Mouse (Mus musculus) heart, embryonic 11.5 days (tissue): ENCODE data around the gene Pef1. TPM values are rescaled to one million over a fixed set of nuclear protein-coding genes. Genes with fewer than 3 reads are reported as not detected.

Experiments used
- ATAC-seq: fragments of 200-750 bp; cut with Nextera tagmentation; replicated peaks from 2 replicates; pipeline ENCODE4 v1.8.0; 2017; ENCODE audit warnings: moderate library complexity; ENCODE audit not compliant: insufficient number of reproducible peaks, low FRiP score, low TSS enrichment
- H3K27ac ChIP-seq: fragments of 300-500 bp; sonication (generic); 2 replicates; pipeline ENCODE4 v1.5.1; 2014; ENCODE audit warnings: mild to moderate bottlenecking, low read depth, low read length
- H3K27me3 ChIP-seq: fragments of 300-500 bp; sonication (generic); 2 replicates; pipeline ENCODE4 v1.6.1; 2014; ENCODE audit warnings: mild to moderate bottlenecking, low read length, mixed read lengths; ENCODE audit not compliant: control insufficient read depth, insufficient read depth
- H3K36me3 ChIP-seq: fragments of 300-500 bp; sonication (generic); 2 replicates; pipeline ENCODE4 v1.6.1; 2014; ENCODE audit warnings: mild to moderate bottlenecking, low read length, moderate library complexity, mixed read lengths; ENCODE audit not compliant: control insufficient read depth, insufficient read depth
- H3K4me1 ChIP-seq: fragments of 300-500 bp; sonication (generic); 2 replicates; pipeline ENCODE4 v1.6.1; 2014; ENCODE audit warnings: low read length; ENCODE audit not compliant: control insufficient read depth, insufficient read depth
- H3K4me2 ChIP-seq: fragments of 300-500 bp; sonication (generic); 2 replicates; pipeline ENCODE4 v1.6.1; 2014; ENCODE audit warnings: mild to moderate bottlenecking, moderate library complexity
- H3K4me3 ChIP-seq: fragments of 300-500 bp; sonication (generic); 2 replicates; pipeline ENCODE4 v1.5.1; 2014; ENCODE audit warnings: low read depth, low read length
- H3K9ac ChIP-seq: fragments of 300-500 bp; sonication (generic); 2 replicates; pipeline ENCODE4 v1.6.1; 2014; ENCODE audit warnings: mild to moderate bottlenecking, low read depth, low read length, moderate library complexity
- H3K9me3 ChIP-seq: fragments of 300-500 bp; sonication (generic); replicated peaks from 2 replicates; pipeline ENCODE4 v1.6.1; 2016; ENCODE audit warnings: low read length; ENCODE audit not compliant: control insufficient read depth
- WGBS: fragments of 180-500 bp; shearing (Covaris S2); extraction: QIAGEN DNeasy Blood & Tissue Kit; methylation state at CpG from one replicate; pipeline ENCODE4 v1.1.7; 2014; ENCODE audit not compliant: insufficient replicate concordance; 5-methylcytosine and 5-hydroxymethylcytosine counted together
- polyA plus RNA-seq: library from polyadenylated mRNA; unstranded; fragments of >200 nt; fragmentation: Nextera tagmentation; extraction: Ambion mirVana; gene quantifications from 2 replicates; pipeline ENCODE4 v1.2.1, GENCODE M21; 2014

Gene Pef1
- polyA plus RNA-seq: 58.0 and 65.2 TPM in 2 replicates

GRCm38 (mm10) chr4:130102111-130102651, at the start of gene Pef1:
Gene Pef1 (plus strand): TSS chr4:130102558.
- Histone ChIP-seq H3K9ac (no peak within 1 kb of the TSS), H3K27me3 (peaks cover 9% of the 10 kb centered on the region; the same call in 1 of the 2 replicates), H3K27ac (no peak within 1 kb of the TSS), H3K9me3 (0 out of 2 replicates have a peak, but pooled peaks cover 3% of the 10 kb centered on the region), H3K36me3 (no peaks in the 10 kb centered on the region), H3K4me1 (0 out of 2 replicates have a peak, but pooled peaks cover 4% of the 10 kb centered on the region), H3K4me3 (no peak within 1 kb of the TSS), H3K4me2 (no peak within 1 kb of the TSS)
- 14% methylated on average over 6 of the region's 6 CpGs for WGBS
- no peak for ATAC-seq

- peaks cover 18% of the 10 kb centered on the region for H3K4me1 ChIP-seq
- H3K27me3 ChIP-seq: no peaks in the 10 kb centered on the region; the same call in none of the 2 replicates
- WGBS: 91% methylated on average over 9 of the region's 9 CpGs
- no peak overlapping the region for H3K27ac ChIP-seq
- H3K4me2 ChIP-seq: no peak overlapping the region
- H3K9ac ChIP-seq: no peak overlapping the region
- no peak overlapping the region for H3K4me3 ChIP-seq
- H3K9me3 ChIP-seq: no peaks in the 10 kb centered on the region
- no peaks in the 10 kb centered on the region for H3K36me3 ChIP-seq
- ATAC-seq: no peak
Measured at GRCm38 (mm10) chr4:130053111-130053510, 49.2 kb upstream of the Pef1 start.

- Histone ChIP-seq H3K4me2 (no peak overlapping the region), H3K27me3 (no peaks in the 10 kb centered on the region; the same call in none of the 2 replicates), H3K36me3 (no peaks in the 10 kb centered on the region), H3K9me3 (no peaks in the 10 kb centered on the region), H3K9ac (no peak overlapping the region), H3K27ac (no peak overlapping the region), H3K4me3 (no peak overlapping the region), H3K4me1 (peaks cover 15% of the 10 kb centered on the region)
- ATAC-seq: no peak
- WGBS: 23% methylated on average over 1 of the region's 1 CpGs
Measured at GRCm38 (mm10) chr4:130054727-130055126, 47.6 kb upstream of the Pef1 start.

GRCm38 (mm10) chr4:130055160-130056010, 47.0 kb upstream of the Pef1 start:
- WGBS: 78% methylated on average over 14 of the region's 14 CpGs
- no peak for ATAC-seq
- H3K27ac ChIP-seq: no peak overlapping the region

GRCm38 (mm10) chr4:130056011-130056322, 46.4 kb upstream of the Pef1 start:
- Histone ChIP-seq H3K9ac (no peak overlapping the region), H3K27me3 (no peaks in the 10 kb centered on the region; the same call in none of the 2 replicates), H3K9me3 (no peaks in the 10 kb centered on the region), H3K36me3 (no peaks in the 10 kb centered on the region), H3K4me2 (no peak overlapping the region), H3K27ac (no peak overlapping the region), H3K4me3 (no peak overlapping the region), H3K4me1 (peaks cover 4% of the 10 kb centered on the region)
- ATAC-seq: no peak
- WGBS: 51% methylated on average over 3 of the region's 3 CpGs

More at GRCm38 (mm10) chr4:130055160-130056010, 47.0 kb upstream of the Pef1 start:
- no peaks in the 10 kb centered on the region for H3K9me3 ChIP-seq
- H3K4me1 ChIP-seq: peaks cover 10% of the 10 kb centered on the region
- H3K4me3 ChIP-seq: no peak overlapping the region
- H3K4me2 ChIP-seq: no peak overlapping the region
- H3K27me3 ChIP-seq: no peaks in the 10 kb centered on the region; the same call in none of the 2 replicates
- no peak overlapping the region for H3K9ac ChIP-seq
- no peaks in the 10 kb centered on the region for H3K36me3 ChIP-seq

GRCm38 (mm10) chr4:130056471-130056870, 45.9 kb upstream of the Pef1 start:
- ATAC-seq: no peak
- no peak overlapping the region for H3K9ac ChIP-seq
- WGBS: 63% methylated on average over 3 of the region's 3 CpGs
- H3K27ac ChIP-seq: no peak overlapping the region
- no peak overlapping the region for H3K4me3 ChIP-seq
- H3K4me2 ChIP-seq: no peak overlapping the region
- no peaks in the 10 kb centered on the region; the same call in none of the 2 replicates for H3K27me3 ChIP-seq
- no peaks in the 10 kb centered on the region for H3K9me3 ChIP-seq
- 0 out of 2 replicates have a peak, but pooled peaks cover 3% of the 10 kb centered on the region for H3K4me1 ChIP-seq
- H3K36me3 ChIP-seq: no peaks in the 10 kb centered on the region

GRCm38 (mm10) chr4:130060937-130061336, 41.4 kb upstream of the Pef1 start:
- Histone ChIP-seq H3K27me3 (peaks cover 13% of the 10 kb centered on the region), H3K9me3 (no peaks in the 10 kb centered on the region), H3K9ac (no peak overlapping the region), H3K4me3 (no peak overlapping the region), H3K36me3 (no peaks in the 10 kb centered on the region), H3K27ac (no peak overlapping the region), H3K4me1 (no peaks in the 10 kb centered on the region), H3K4me2 (no peak overlapping the region)
- no peak for ATAC-seq

- H3K4me2 ChIP-seq: no peak overlapping the region
- H3K9me3 ChIP-seq: no peaks in the 10 kb centered on the region
- no peaks in the 10 kb centered on the region for H3K36me3 ChIP-seq
- no peaks in the 10 kb centered on the region for H3K4me1 ChIP-seq
- ATAC-seq: no peak
- H3K27ac ChIP-seq: no peak overlapping the region
- H3K4me3 ChIP-seq: no peak overlapping the region
- 57% methylated on average over 7 of the region's 7 CpGs for WGBS
- no peak overlapping the region for H3K9ac ChIP-seq
- H3K27me3 ChIP-seq: peaks cover 15% of the 10 kb centered on the region
Measured at GRCm38 (mm10) chr4:130063191-130063590, 39.2 kb upstream of the Pef1 start.
